Mouse (Mus musculus): ENCODE measurements around the gene Igsf21.

Igsf21 gene

GRCm38 (mm10) chr4:140196717-140197116 is 49.9 kb downstream of the Igsf21 start:
- no peak for DNase-seq (ENCODE audit: low read depth, low spot score)

DNA sequence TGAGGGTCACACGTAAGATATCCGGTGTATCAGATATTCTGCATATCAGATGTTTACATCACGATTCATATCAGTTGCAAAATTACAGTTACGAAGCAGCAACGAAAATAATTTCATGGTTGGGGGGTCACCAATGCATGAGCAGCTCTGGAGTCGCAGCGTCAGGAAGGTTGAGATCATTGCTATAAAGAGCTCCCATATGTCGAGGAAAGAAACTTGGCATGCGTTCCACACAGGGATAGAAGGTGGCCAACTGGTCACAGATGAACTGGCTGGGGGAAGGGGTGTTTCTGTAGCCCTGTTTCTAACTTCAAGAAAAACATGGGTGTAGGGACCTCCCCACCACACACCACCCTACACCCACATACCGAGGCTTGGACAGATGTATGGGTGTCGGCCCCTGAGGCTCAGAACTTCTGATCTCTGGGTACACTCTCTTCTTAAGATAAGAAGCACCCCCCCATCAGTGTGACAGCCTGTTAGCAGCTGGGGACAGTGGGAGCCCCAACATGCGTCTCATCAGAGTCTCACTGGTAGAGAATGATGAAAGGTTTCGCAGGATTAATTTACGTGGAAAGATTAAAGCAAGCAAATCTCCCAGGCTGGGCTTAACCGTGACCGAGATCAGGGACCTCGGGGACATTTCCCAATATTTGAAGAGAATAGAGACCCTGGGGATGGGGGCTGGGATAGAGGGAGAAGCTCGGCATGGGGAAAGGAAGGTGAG is 54.1 kb downstream of the Igsf21 start:
- DNase-seq (ENCODE audit: low read depth, low spot score): no peak

- no peak for DNase-seq (ENCODE audit: low read depth, low spot score)
These were observed 57.0 kb downstream of the Igsf21 start for GRCm38 (mm10) chr4:140189601-140190000.

- no peak for DNase-seq (ENCODE audit: low read depth, low spot score)
These were observed 58.0 kb downstream of the Igsf21 start for GRCm38 (mm10) chr4:140188626-140189025.

GRCm38 (mm10) chr4:140187404-140188145 is 59.0 kb downstream of the Igsf21 start:
- DNase-seq (ENCODE audit: low read depth, low spot score): no peak

DNA sequence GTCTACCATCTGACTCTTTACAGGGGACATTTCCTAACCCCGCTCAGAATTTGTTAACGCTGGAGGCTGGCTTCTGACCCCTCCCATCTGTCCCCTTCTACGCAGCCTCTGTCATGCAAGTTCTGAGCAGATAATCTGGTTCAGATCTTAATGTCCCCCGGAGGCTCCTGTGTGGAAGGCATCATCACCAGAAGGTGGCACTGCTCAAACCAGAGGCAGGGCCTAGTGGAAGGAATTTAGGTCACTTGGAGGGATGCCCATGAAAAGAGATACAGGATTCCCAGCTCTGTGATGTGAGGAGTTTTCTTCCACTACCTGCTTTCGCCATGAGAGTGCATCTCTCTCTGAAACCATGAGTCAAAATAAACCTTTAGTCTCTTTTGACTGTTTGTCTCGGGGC is 67.0 kb downstream of the Igsf21 start:
- DNase-seq (ENCODE audit: low read depth, low spot score): peak; percentile 29

DNA sequence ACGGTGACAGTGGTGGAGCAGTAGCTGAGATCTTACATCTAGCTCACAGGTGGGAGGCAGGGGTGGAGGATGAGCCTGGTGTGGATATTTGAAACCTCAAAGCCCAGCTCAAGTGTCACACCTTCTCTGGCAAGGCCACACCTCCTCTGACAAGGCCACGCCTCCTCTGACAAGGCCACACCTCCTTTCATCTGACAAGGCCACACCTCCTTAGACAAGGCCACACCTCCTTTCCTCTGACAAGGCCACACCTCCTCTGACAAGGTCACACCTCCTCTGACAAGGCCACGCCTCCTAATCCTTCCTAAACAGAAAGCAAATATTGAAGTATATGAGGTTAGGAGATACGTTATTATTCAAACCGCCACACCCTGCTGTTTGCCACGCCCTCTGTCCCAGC is 69.5 kb downstream of the Igsf21 start:
- no peak for DNase-seq (ENCODE audit: low read depth, low spot score)

- no peak for DNase-seq (ENCODE audit: low read depth, low spot score)
These were observed 72.7 kb downstream of the Igsf21 start for GRCm38 (mm10) chr4:140173746-140174399.

- DNase-seq (ENCODE audit: low read depth, low spot score): no peak
These were observed 73.5 kb downstream of the Igsf21 start for GRCm38 (mm10) chr4:140173084-140173483.

GRCm38 (mm10) chr4:140171917-140172316 is 74.7 kb downstream of the Igsf21 start:
- no peak for DNase-seq (ENCODE audit: low read depth, low spot score)

- no peak for DNase-seq (ENCODE audit: low read depth, low spot score)
These were observed 75.4 kb downstream of the Igsf21 start for GRCm38 (mm10) chr4:140171189-140171588.

- no peak for DNase-seq (ENCODE audit: low read depth, low spot score)
These were observed 80.7 kb downstream of the Igsf21 start for GRCm38 (mm10) chr4:140165851-140166250.

DNA sequence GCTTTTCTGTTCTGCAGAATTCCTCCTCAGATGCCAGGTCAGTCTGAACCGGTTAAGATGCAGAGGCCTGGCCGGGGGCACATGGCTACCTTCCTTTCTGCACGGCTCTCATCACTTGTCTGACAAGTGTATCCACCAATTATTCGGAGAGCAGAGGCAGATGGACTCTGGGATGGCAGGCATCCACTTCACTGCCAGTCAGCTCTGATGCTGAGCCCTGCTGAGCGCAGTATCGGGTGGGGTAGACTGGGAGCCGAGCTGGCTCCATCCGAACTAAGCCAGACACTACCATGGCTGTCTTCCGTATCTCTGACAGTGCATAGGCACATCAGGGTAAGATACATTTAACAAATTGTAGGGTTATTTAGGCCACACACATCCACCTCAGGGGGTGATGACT is 81.9 kb downstream of the Igsf21 start:
- DNase-seq (ENCODE audit: low read depth, low spot score): no peak

DNA sequence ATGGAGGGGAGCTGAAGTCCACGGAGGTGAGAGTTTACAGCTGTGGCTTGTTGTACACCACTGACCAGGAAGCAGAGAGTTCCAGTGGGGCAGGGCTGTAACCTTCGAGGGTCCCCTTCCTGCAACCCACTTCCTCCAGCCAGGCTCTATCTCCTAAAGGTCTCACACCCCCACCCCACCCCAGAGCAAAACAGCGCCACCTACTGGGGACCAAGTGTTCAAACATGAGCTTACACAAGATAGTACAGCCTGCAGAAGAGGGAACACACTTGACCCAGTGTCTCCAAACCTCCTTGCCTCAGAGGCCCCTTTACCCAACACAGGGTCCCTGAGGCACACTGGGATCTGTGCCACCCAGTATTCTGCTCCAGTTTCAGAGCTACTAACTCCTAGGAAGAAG is 87.0 kb downstream of the Igsf21 start:
- no peak for DNase-seq (ENCODE audit: low read depth, low spot score)

GRCm38 (mm10) chr4:140154899-140155463 is 91.6 kb downstream of the Igsf21 start:
- DNase-seq (ENCODE audit: low read depth, low spot score): no peak

DNA sequence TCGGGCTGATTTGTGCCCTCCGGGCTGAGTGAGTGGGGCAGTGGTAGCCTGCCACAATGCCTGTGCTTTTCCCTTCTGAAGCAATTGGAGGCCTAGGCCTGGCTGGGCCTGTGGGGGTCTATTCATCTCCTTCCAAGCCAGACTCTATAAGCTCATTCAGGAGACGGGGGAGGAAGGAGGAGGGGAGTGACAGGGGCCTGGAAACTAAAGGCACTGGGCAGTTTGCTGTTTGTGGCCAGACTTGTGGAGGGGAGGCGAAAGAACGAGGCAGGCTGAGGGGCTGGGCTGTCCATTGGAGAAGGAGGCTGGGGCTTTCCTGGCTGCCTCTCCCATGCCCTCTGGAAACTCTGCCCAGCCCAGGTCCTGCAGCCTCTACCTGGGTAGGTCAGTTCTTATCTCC is 92.1 kb downstream of the Igsf21 start:
- no peak for DNase-seq (ENCODE audit: low read depth, low spot score)

- no peak for DNase-seq (ENCODE audit: low read depth, low spot score)
These were observed 92.9 kb downstream of the Igsf21 start for GRCm38 (mm10) chr4:140153711-140154114.

DNA sequence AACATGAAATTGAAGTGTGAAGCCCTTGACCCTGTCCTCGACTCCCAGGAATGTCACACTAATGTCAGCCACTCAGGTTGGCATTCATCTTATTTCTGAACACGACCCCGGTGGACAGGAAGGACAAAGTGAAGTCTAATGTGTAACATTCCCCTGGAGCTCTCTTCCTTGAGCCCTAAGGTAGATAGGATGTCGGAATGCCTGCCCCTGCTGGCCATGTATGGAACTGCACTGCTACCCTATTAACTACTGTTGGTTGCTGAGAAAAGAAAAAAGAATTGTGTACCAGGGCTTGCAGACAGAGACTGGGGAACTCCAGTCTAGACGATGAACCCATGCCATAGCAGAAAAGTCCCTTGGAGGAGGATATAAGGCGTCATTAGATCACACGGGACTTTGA is 93.5 kb downstream of the Igsf21 start:
- DNase-seq (ENCODE audit: low read depth, low spot score): peak; percentile 45

GRCm38 (mm10) chr4:140149706-140150105 is 96.9 kb downstream of the Igsf21 start:
- DNase-seq (ENCODE audit: low read depth, low spot score): no peak

- no peak for DNase-seq (ENCODE audit: low read depth, low spot score)
These were observed 98.5 kb downstream of the Igsf21 start for GRCm38 (mm10) chr4:140147857-140148695.

GRCm38 (mm10) chr4:140147079-140147840 is 99.3 kb downstream of the Igsf21 start:
- no peak for DNase-seq (ENCODE audit: low read depth, low spot score)

Measured in retina, adult 2 months (tissue).